Mouse (Mus musculus) forebrain, embryonic 16.5 days (tissue): ENCODE data around the gene Rad51b. TPM values are rescaled to one million over a fixed set of nuclear protein-coding genes. Genes with fewer than 3 reads are reported as not detected.

ENCODE experiments used
- ATAC-seq: fragments of 200-750 bp; cut with Nextera tagmentation; 2 replicates; pipeline ENCODE4 v1.8.0; 2017; ENCODE audit warnings: mild to moderate bottlenecking, moderate library complexity
- H3K27ac ChIP-seq: fragments of 300-500 bp; sonication (generic); 2 replicates; pipeline ENCODE4 v1.5.1; 2014; ENCODE audit warnings: low read length, control low read depth
- H3K27me3 ChIP-seq: fragments of 300-500 bp; sonication (generic); replicated peaks from 2 replicates; pipeline ENCODE4 v1.6.1; 2014; ENCODE audit warnings: low read length; ENCODE audit not compliant: control insufficient read depth, insufficient read depth
- H3K36me3 ChIP-seq: fragments of 300-500 bp; sonication (generic); 2 replicates; pipeline ENCODE4 v1.6.1; 2014; ENCODE audit not compliant: control insufficient read depth, insufficient read depth
- H3K4me1 ChIP-seq: fragments of 300-500 bp; sonication (generic); replicated peaks from 2 replicates; pipeline ENCODE4 v1.6.1; 2014; ENCODE audit warnings: low read length; ENCODE audit not compliant: control insufficient read depth, insufficient read depth
- H3K4me2 ChIP-seq: fragments of 300-500 bp; sonication (generic); 2 replicates; pipeline ENCODE4 v1.6.1; 2014; ENCODE audit warnings: mild to moderate bottlenecking, low read length, control low read depth
- H3K4me3 ChIP-seq: fragments of 300-500 bp; sonication (generic); replicated peaks from 2 replicates; pipeline ENCODE4 v1.5.1; 2014; ENCODE audit warnings: mild to moderate bottlenecking, low read length, control low read depth
- H3K9ac ChIP-seq: fragments of 300-500 bp; sonication (generic); replicated peaks from 2 replicates; pipeline ENCODE4 v1.6.1; 2014; ENCODE audit warnings: low read depth, low read length, control low read depth
- H3K9me3 ChIP-seq: fragments of 300-500 bp; sonication (generic); 2 replicates; pipeline ENCODE4 v1.6.1; 2016; ENCODE audit warnings: low read length; ENCODE audit not compliant: control insufficient read depth
- WGBS: fragments of 180-500 bp; shearing (Covaris S2); extraction: QIAGEN DNeasy Blood & Tissue Kit; methylation state at CpG from one replicate; pipeline ENCODE4 v1.1.7; 2014; 5-methylcytosine and 5-hydroxymethylcytosine counted together
- polyA plus RNA-seq: library from polyadenylated mRNA; unstranded; fragments of >200 nt; fragmentation: Nextera tagmentation; extraction: Ambion mirVana; gene quantifications from 2 replicates; pipeline ENCODE4 v1.2.1, GENCODE M21; 2015

Rad51b gene
- polyA plus RNA-seq, 1 experiment from 2014 or later: 2.6 TPM

DNA sequence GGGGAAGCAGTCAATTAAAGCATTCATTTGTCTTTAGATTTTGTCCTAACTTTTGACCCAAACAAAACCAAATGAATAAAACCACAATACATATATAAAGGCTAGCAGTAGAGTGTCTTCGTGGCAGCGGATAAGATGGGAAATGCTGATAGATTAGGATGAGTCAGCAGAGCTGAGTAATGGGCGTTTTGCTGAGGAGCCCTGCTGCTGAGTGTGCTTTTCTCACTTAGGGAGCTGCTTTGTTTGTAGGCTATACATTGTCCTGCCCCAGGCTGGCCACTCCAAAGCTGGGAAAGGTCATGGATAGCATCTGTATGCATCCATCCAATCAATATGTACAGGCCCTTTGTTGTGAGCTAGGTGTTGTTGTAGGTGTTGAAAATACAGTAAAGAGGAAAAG lies 204.8 kb downstream of the Rad51b start:
- no peak overlapping the region for H3K4me2 ChIP-seq
- H3K4me3 ChIP-seq: no peak overlapping the region
- no peaks in the 10 kb centered on the region for H3K36me3 ChIP-seq
- no peaks in the 10 kb centered on the region for H3K27me3 ChIP-seq
- H3K27ac ChIP-seq: no peak overlapping the region
- ATAC-seq: no peak
- H3K4me1 ChIP-seq: peaks cover 16% of the 10 kb centered on the region
- H3K9me3 ChIP-seq: no peaks in the 10 kb centered on the region
- WGBS: 73% methylated on average over 3 of the region's 3 CpGs
- H3K9ac ChIP-seq: no peak overlapping the region

DNA sequence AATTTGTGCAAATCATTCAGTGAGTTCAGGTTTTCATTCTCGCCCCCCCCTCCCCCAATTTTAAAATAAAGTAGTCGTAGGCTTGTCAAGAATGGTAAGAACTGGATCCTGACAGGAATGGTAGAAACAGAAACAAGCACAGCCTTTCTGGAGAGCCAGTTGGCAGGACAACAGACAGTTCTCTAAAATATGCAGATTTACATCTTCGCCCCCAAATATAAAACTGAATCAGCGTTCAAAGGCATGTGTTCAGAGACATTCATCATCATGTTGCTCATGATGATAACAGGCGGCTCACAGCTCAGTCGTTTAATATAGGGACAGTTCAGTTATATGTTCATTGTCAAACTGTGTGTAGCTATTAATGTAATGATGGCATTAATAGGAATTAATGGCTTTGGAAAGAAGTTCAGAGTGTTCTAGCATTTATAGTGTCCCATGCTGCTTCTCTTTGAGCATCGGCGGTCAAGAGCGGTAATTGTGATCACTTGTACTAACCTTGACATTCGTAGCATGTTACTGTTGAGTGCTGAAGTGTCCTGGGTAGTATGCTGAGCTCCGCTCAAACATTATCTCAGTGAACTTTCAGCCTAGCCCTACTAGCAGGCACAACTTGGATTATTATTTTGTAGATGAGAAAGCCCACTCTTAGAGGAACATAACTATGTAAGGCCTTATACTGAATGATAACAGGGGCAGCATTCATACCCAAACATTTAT lies 205.9 kb downstream of the Rad51b start:
- H3K4me1 ChIP-seq: peaks cover 21% of the 10 kb centered on the region
- 62% methylated on average over 11 of the region's 11 CpGs for WGBS
- no peak overlapping the region for H3K4me2 ChIP-seq
- no peak overlapping the region for H3K4me3 ChIP-seq
- ATAC-seq: no peak; the same call in 1 of the 2 replicates
- no peaks in the 10 kb centered on the region for H3K9me3 ChIP-seq
- no peak overlapping the region for H3K9ac ChIP-seq
- H3K27me3 ChIP-seq: no peaks in the 10 kb centered on the region
- H3K36me3 ChIP-seq: no peaks in the 10 kb centered on the region
- no peak overlapping the region for H3K27ac ChIP-seq

DNA sequence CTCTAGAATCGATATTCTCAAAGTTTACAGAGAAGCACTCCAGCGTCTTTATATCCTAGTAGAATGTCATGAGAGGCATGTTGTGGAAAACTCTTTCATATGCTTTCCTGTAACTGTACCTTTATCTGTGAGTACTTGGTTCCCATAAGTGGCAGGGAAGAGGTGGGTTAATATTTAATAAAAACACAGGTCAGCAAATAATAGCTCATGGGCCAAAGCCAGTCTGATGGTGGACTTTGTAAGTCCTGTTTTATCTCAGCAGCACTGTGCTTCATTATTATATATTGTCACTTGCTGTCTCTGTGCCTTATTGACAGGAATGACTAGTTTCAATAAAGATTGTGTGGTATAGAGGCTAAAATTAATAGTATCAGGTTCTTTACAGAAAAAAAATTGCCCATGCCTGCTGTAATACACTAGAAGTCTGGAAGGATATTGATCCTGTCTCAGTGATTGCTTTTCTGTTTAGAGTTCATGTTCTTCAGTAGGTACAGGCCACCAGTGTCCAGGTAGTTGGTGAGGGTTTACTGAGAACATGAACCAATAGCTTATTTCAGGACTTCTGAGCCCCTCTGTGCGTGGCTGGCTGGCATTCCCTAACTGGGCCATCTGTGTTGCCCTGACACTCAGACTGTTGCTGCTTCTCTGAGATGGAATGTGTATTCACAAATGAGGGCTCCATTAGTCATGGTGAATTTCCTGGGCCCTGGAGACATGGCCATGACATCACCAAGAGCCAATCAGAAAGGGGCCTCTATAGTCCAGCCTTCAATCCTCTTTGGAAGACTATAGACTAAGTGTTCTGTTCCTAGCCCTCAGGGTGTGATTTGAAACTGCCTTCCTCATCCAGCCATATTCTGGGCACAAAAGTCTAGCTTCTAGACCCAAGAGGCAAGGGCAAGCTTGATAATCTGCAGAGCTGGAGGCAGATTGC lies 206.8 kb downstream of the Rad51b start:
- no peak overlapping the region for H3K4me3 ChIP-seq
- H3K9ac ChIP-seq: no peak overlapping the region
- H3K27ac ChIP-seq: peak overlapping the region; percentile 48; the same call in 1 of the 2 replicates
- no peak overlapping the region for H3K4me2 ChIP-seq
- no peaks in the 10 kb centered on the region for H3K9me3 ChIP-seq
- no peaks in the 10 kb centered on the region for H3K27me3 ChIP-seq
- peak; percentile 83 for ATAC-seq
- H3K4me1 ChIP-seq: peaks cover 21% of the 10 kb centered on the region
- 66% methylated on average over 3 of the region's 3 CpGs for WGBS
- no peaks in the 10 kb centered on the region for H3K36me3 ChIP-seq

DNA sequence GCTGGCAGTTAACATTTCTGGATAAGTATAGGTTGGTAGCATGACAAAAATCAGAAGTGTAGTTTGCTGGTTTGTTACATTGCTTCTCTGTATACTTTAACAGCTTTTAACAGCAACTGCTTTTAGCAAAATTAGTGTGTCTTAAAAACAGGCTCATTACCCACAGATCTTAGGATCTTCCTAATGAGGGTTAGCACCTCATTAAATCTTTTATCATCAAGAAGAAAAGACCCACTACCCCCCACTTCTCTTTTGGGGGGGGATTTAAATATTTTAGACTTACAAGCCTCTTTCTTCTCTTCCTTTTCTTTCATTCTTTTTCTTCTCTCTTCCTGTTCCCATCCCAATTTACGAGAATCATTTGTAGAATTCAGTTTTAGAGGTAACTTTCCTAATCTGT lies 207.6 kb downstream of the Rad51b start:
- Histone ChIP-seq H3K27ac (peak overlapping the region; percentile 48; the same call in 1 of the 2 replicates), H3K4me2 (no peak overlapping the region), H3K27me3 (no peaks in the 10 kb centered on the region), H3K4me3 (no peak overlapping the region), H3K36me3 (no peaks in the 10 kb centered on the region), H3K9me3 (no peaks in the 10 kb centered on the region), H3K4me1 (peaks cover 21% of the 10 kb centered on the region), H3K9ac (no peak overlapping the region)
- WGBS: 18% methylated on average over 1 of the region's 1 CpGs
- ATAC-seq: peak; percentile 13; the same call in 1 of the 2 replicates

DNA sequence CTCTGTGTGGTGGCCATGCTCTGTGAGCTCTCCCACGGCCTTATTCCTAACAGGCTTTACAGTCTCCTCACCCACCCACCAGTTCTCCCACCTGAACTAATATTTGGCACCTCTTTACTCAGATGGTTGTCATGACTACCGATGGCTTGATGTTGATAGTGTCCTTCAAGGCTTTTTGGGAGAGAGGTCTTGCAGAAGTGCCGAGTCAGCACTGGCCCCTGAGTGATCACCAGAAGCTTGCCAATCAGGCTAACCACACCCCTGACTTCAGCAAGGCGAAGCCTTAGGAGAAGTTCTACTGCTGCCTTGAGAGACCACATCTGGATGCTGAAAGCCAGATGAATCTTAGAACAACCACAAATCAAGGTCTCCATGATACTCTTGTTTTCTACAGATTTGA lies 209.3 kb downstream of the Rad51b start:
- no peak overlapping the region for H3K9ac ChIP-seq
- no peaks in the 10 kb centered on the region for H3K27me3 ChIP-seq
- H3K36me3 ChIP-seq: no peaks in the 10 kb centered on the region
- no peak overlapping the region for H3K27ac ChIP-seq
- no peak overlapping the region for H3K4me3 ChIP-seq
- no peak for ATAC-seq
- no peak overlapping the region for H3K4me2 ChIP-seq
- H3K4me1 ChIP-seq: peaks cover 27% of the 10 kb centered on the region
- H3K9me3 ChIP-seq: no peaks in the 10 kb centered on the region
- 74% methylated on average over 4 of the region's 4 CpGs for WGBS

DNA sequence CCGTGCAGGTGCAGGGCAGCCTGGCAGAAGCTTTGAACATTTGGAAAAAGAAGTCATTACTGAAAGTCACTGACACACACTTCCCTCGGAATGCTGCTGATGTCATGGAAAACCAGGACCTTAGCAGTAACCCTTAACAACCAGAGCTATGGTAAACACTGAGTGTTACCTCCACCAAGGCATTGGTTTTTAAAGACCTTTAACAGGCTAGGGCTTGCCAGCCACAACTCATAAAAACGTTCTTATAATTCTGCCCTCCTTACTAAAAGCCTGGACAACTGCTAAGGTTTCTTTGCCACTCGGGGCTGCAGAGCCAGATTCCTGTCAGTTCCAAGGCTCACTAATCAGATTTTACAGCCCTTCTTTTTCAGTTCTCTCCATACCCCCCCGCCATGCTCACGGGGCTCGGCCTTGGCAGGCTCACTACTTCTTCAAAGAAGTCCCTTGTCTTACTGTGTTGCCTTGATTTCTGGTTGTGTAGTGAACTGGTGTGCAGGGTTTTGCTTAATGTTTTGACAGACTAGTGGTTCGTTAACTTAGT lies 210.1 kb downstream of the Rad51b start:
- H3K4me1 ChIP-seq: peaks cover 34% of the 10 kb centered on the region
- ATAC-seq: peak; percentile 35
- H3K27me3 ChIP-seq: no peaks in the 10 kb centered on the region
- H3K36me3 ChIP-seq: no peaks in the 10 kb centered on the region
- H3K9ac ChIP-seq: no peak overlapping the region
- no peak overlapping the region for H3K4me3 ChIP-seq
- 9% methylated on average over 8 of the region's 8 CpGs for WGBS
- no peaks in the 10 kb centered on the region for H3K9me3 ChIP-seq
- H3K27ac ChIP-seq: 0 out of 2 replicates have a peak overlapping the region, but pooled peaks have one; percentile 3
- H3K4me2 ChIP-seq: no peak overlapping the region

DNA sequence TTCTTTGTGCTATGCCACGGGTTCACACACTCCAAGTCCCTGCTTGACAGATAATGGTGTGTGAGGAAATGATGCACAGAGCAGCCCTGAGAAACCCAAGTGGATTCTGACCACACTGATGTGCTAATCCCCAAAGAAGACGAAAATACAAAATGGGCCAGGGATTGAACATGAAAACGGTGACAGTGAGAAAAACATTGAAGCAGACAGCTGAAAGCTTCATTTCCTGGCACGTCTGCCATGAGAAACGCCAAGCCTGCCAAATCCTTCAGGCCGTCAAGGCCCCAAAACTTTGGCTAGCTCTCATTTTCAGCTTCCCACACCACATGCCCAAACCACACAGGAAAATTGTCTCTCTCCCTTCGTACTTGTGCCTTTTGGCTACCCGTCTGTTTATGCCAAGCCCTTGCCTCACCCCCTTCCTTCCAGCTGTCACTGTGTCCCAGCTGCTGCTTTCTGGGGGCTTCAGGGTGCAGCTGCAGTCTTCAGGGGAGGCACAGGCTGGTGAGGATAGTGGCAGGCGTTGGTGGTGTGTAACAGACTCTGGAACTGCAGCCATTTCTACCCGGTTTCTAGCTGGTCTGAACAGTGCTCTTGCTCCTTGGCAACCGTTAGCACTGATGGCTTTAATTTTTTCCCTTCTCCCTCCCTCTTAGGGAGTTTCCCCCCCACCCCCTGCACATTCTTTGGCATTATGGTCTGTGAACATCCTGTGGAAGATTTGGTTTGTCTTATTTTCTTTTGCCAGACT lies 214.5 kb downstream of the Rad51b start:
- peak overlapping the region; percentile 85 for H3K27ac ChIP-seq
- H3K9me3 ChIP-seq: no peaks in the 10 kb centered on the region; the same call in 1 of the 2 replicates
- 0 out of 2 replicates have a peak overlapping the region, but pooled peaks have one; percentile 10 for H3K4me2 ChIP-seq
- no peaks in the 10 kb centered on the region for H3K27me3 ChIP-seq
- no peak overlapping the region for H3K4me3 ChIP-seq
- no peaks in the 10 kb centered on the region for H3K36me3 ChIP-seq
- no peak overlapping the region for H3K9ac ChIP-seq
- peaks cover 23% of the 10 kb centered on the region for H3K4me1 ChIP-seq
- peak; percentile 83 for ATAC-seq
- 20% methylated on average over 11 of the region's 11 CpGs for WGBS

DNA sequence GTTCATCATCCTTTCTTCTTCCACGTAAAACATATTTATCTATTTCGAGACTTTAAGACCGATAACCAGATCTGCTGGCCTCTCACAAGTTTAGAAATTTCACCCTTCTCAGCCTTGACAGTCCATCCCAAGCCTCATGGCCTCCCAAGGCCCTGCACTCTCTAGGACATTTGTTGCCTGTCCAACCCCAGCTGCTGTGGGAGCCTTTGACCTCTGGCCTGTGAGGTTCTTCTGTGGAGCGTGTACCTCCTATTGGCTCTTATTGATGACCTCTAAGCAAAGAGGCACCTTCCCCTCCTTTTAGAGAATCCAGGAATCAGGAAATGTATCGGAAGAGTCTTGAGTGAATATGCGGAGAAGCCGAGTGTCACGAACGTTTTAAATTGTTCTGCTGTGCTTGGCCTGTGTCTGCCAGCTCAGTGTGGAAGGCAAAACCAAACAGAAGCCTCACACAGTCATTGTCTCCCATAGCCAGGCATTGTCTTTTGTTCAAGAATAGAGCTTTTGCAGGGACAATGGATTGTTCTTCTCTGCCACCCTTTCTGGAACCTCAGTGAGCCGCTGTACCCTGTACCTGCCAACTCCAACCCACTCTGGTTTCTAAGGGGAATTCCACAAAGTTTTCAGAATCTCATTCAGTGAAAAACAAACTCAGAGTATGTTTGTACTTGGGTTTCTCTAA lies 215.3 kb downstream of the Rad51b start:
- 74% methylated on average over 10 of the region's 10 CpGs for WGBS
- no peaks in the 10 kb centered on the region; the same call in 1 of the 2 replicates for H3K9me3 ChIP-seq
- H3K27me3 ChIP-seq: no peaks in the 10 kb centered on the region
- H3K4me2 ChIP-seq: no peak overlapping the region
- no peak overlapping the region for H3K4me3 ChIP-seq
- H3K4me1 ChIP-seq: peaks cover 16% of the 10 kb centered on the region
- H3K9ac ChIP-seq: no peak overlapping the region
- H3K36me3 ChIP-seq: no peaks in the 10 kb centered on the region
- ATAC-seq: no peak
- H3K27ac ChIP-seq: peak overlapping the region; percentile 85
